Mouse (Mus musculus): ENCODE results near the gene 2810459M11Rik. TPM values are rescaled to one million over a fixed set of nuclear protein-coding genes. Genes with fewer than 3 reads are reported as not detected.
"Not testable (repeated sequence)": the region's sequence is repeated elsewhere in the genome, so short reads cannot be mapped to it uniquely, and the experiment has no call there.

The 2810459M11Rik gene
- under 1 TPM; 0.16 to 0.17 TPM for total RNA-seq (2021)
- long read RNA-seq, experiment 1, result 0 reads
- long read RNA-seq, experiment 2, partial matches to known transcripts, result 0 of 1 reads
- long read RNA-seq, experiment 2, other reads (novel, unspliced or antisense), result 1 of 1 reads

- peak; percentile 49 to 64 for DNase-seq
These were observed at the start of gene 2810459M11Rik for GRCm38 (mm10) chr1:86045848-86046805. TSS of gene 2810459M11Rik (plus strand) at chr1:86045863.

GRCm38 (mm10) chr1:85997221-85997620 lies 48.4 kb upstream of the 2810459M11Rik start:
- no peak for DNase-seq

GRCm38 (mm10) chr1:85998012-85998411 lies 47.7 kb upstream of the 2810459M11Rik start:
- no peak for DNase-seq

DNA sequence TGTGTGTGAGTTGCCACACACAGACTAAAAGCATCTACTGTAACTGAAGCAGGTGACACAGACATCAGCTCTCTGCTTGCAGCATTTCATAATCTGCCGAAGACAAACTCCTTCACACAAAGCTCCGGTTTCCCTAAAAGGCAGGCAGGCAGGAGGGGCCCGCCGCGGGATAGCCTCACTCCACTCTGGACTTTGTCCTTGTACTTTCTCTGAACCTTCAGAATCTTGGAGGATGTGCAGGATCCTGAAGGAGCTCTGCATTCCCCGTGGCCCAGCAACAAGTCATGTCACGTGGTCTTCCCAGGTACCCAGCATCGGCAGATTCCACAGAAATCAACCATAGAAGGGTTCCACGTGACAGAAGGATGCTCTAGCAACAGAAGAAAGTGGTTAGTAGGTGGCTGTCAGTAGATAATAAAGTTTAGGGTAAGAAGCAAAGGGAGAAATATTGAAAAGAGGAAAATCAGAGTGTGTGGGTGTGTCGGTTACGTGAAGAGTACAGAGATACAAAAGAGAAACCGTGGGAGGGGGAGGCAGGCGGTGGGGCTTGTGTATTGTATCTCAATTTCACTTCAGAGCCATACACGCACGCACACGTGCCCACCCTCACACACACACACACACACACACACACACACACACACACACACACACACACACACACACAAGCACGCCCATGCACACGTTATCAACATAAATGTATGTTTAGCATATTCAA lies 45.7 kb upstream of the 2810459M11Rik start:
- no peak for DNase-seq

DNA sequence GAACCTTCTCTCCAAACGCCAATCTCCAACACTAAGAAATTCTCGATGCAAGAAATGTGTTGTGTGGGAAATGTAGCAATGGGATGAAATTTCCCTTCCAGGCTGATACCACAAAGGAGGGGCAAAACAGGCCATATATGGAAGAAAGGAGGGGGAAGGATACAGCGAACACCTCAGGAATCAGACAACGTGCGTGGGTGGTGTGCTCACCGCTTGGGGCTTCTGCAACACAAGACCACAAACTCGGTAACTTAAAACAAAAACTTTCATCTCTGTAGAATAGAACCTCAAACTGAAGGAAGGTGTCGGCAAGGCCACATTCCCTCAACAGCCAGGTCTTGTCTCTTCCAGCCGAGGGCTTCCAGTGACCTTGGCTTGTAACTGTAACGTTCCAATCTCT lies 40.1 kb upstream of the 2810459M11Rik start:
- no peak for DNase-seq

DNA sequence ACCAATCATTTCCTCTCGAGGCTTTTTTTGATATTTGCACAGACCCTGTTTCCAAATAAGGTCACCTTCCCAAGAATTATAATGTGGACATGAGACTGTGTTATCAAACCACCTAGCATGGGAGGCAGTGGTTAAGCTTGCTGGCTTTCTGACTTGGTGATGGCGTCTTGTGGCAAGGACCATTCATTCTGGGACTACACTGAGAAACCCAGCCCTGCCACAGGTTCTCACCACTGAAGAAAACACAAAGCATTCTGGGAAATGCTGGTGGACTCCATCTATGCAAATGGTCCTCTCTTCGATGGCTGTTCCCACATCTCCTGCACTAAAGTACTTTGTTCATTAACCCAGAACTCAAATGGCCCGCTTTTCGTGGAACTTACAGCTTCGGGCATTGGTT lies 39.6 kb upstream of the 2810459M11Rik start:
- no peak for DNase-seq

GRCm38 (mm10) chr1:86007778-86008177 lies 37.9 kb upstream of the 2810459M11Rik start:
- DNase-seq, result peak; percentile 93 to 95

DNA sequence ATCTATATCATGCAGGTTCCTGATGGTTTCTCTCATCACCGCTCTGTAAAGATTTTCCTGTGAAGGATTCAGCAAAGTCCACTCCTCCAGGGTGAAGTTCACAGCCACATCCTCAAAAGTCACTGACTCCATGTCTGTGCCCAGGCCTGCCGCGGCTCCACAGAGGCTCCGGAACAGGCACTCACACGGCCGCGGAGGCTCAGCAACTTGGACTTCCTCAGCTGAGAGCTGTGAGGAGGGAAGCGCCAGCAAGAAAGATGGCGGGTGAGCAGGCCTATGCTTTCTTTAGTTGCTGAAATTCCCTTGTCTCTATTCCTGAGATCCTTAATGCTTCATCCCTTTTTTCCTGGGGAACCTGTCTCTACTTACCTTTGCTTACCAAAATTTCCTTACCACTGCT lies 29.9 kb upstream of the 2810459M11Rik start:
- DNase-seq, result not testable (repeated sequence)

- DNase-seq, result no peak
These were observed 29.1 kb upstream of the 2810459M11Rik start, which contains the start of gene Spata3 for GRCm38 (mm10) chr1:86016516-86016915. TSS of gene Spata3 (plus strand) at chr1:86016816.

DNA sequence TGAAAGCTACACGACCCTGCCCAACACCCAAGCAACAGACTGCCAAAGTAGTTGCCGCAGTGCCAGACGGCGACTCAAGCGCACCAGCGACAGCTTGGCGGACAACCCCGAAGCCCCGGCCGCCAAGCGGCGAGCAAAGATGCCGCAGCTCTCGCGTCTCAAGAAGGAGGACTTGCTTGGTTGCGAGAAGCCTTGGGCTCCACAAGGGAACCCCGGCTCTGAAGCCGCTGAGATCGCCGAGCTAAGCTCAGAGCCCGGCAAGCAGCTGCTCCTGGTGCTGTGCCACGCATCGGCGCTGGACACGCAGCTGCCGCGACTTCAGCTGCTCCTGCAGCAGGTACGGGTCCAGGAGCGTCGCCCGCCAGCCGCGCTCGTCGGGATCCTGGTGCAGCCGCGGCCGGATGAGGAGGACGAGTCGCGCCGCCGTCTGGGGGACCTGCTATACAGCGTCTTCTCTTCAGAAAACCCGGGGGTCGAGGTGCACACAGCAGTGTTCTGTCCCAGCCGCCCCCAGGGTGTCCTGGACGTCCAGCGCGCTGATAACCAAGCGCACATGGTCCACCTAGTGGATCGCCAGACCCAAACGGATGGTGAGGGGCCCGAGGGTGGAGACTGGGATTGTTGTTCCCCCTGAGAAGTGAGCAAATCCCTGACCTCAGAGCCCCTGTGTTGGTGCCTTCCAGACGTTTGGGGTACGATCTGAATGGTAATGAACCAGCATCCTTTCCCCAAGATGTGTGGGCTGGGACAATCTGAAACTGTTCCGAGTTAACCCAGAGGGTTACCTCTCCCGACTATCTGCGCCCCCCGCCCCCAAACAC lies 27.2 kb upstream of the 2810459M11Rik start:
- DNase-seq, result peak; percentile 56 to 58

GRCm38 (mm10) chr1:86021365-86021989 lies 24.2 kb upstream of the 2810459M11Rik start:
- no peak for DNase-seq

DNA sequence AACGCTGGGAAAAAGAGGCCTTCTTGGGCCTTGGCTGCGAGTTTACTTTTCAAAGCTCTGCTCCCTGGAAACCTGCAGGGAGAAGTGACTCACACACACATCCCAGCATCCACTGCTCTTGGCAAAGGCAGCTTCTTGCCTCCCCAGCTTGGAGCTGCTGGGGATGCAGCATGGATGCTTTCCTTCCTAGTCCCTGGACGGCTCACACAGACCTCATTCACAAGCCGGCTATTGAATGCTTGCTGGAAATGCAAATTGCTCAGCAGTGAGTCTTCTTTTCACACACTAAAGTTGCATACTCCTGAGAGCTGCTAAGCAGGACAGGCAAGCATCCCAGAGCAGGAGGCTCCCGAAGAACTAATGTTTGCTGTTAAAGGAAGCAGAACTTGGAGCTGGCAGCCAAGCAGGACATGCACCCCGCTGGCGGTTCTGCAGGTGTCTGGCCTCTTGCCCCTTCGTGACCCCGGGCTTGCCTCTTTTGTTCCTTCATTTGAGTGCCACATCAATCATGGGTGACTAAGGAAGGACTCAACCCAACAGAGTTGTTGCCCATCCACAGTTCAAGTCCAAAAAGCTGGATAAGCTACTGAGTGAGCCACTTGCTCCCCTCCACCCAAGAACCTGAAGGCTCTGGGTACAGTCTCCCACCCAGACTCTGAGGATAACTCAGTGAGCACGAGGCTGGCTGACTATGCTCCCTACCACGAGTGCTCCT lies 13.2 kb upstream of the 2810459M11Rik start:
- DNase-seq, result peak; percentile 48 to 52

DNA sequence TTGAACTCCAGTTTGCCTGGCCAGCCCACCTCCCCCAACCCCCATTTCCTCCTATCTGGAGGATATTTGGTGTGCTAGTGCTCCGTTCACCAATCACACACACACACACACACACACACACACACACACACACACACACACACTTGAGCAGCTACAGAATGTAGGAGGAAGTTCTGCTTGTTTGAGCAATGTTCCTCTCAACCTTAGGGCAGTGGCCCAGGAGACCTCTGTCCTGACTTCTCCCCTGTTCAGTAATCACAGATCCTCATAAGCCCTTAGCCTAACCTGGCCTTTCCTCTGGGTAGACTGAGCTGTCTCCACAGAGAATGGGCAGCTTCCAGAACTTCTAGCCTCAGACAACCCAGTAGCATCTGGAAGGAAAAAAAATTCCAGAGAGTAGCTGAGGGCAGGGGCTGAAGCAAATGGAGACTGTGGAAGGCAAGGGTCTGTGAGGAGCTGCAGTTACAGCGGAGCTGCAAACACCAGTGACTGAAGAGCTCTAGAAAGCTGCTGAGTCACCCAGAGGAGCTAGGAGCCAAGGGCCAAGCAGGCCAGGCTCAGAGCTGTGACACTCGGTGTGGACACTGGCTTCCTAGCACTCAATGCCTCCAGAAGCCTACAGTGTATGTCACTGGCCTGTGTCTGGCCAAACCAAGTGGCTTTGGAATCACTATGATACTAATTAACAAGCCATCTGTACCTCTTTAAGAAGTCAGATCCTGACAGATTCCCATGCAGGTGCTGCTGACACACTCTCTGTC lies 7.3 kb upstream of the 2810459M11Rik start:
- peak; percentile 61 to 65 for DNase-seq

GRCm38 (mm10) chr1:86040131-86040530 lies 5.5 kb upstream of the 2810459M11Rik start:
- no peak for DNase-seq

GRCm38 (mm10) chr1:86040817-86041216 lies 4.8 kb upstream of the 2810459M11Rik start:
- no peak for DNase-seq

DNA sequence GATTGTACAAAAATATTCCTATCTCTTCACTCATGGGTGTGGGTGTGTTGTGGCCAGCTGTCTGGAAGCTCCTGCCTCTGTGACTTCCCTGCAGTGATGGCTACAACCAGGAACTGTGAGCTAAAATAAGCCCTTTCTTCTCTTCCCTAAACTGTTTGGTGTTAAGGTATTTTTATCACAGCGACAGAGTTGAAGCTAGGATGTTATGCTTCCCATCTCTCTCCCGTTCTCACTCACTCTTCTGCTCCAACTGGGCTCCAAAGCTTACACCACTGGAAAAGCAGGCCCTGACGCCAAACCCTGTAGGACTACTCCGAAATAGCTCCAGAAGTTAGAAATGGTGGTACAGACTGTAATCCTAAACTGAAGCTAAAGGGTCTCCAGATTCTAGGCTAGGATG lies 607 bp upstream of the 2810459M11Rik start:
- no peak for DNase-seq

- no peak for DNase-seq
These were observed 1.3 kb downstream of the 2810459M11Rik start for GRCm38 (mm10) chr1:86046833-86047563.

- no peak for DNase-seq
These were observed 2.6 kb downstream of the 2810459M11Rik start for GRCm38 (mm10) chr1:86048231-86048630.

DNA sequence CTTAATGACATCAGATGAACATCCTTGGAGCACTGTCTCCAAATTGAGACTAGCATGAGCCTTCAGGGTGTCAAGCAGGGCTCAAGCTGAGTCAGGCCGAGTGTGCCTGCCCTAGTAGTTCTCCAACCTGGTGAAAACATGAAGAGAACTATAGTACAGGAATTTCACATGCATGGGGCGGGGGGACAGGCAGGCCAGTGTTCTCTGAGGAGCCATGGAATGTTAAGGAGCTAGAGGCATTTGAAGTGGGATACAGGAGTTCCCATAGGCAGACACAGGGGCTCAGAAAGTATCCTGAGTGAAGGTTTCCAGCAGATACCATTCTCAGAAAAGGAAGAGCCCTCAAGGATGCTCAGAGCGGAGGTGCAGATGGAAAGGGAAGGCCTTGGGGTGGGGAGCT lies 3.1 kb downstream of the 2810459M11Rik start:
- DNase-seq, result no peak
